Mouse (Mus musculus) heart, postnatal 0 days (tissue): Measurements from ENCODE around the gene Rpp14.

ENCODE experiments used
- CTCF ChIP-seq: IDR thresholded peaks from 2 replicates; pipeline ENCODE4 v1.5.1; 2016; ENCODE audit warnings: antibody characterized with exemption, control low read depth, low read depth
- EP300 ChIP-seq: IDR thresholded peaks from 2 replicates; pipeline ENCODE4 v1.6.1; 2016; ENCODE audit warnings: antibody characterized with exemption, low read depth

GRCm38 (mm10) chr14:8042577-8042976 is 37.6 kb upstream of the Rpp14 start:
- TF ChIP-seq EP300: no peak
- TF ChIP-seq CTCF: no peak
